Mouse (Mus musculus) midbrain, embryonic 11.5 days (tissue): ENCODE results near the gene Ica1. TPM values are rescaled to one million over a fixed set of nuclear protein-coding genes. Genes with fewer than 3 reads are reported as not detected.
A peak's percentile ranks its signal among the peaks of the same experiment; 100 is the strongest.

Experiments
- ATAC-seq: fragments of 200-750 bp; cut with Nextera tagmentation; 2 replicates; pipeline ENCODE4 v1.8.0; 2017; ENCODE audit warnings: moderate TSS enrichment, moderate library complexity; ENCODE audit not compliant: low FRiP score
- DNase-seq: peaks from one replicate; pipeline ENCODE4 v3.0.0; 2015; ENCODE audit warnings: low spot score; ENCODE audit errors: missing footprints
- H3K27ac ChIP-seq: fragments of 300-500 bp; sonication (generic); 2 replicates; pipeline ENCODE4 v1.5.1; 2014; ENCODE audit warnings: low read depth, low read length
- H3K27me3 ChIP-seq: fragments of 300-500 bp; sonication (generic); 2 replicates; pipeline ENCODE4 v1.6.1; 2014; ENCODE audit warnings: mild to moderate bottlenecking, low read length, moderate library complexity, mixed read lengths; ENCODE audit not compliant: control insufficient read depth, insufficient read depth
- H3K36me3 ChIP-seq: fragments of 300-500 bp; sonication (generic); 2 replicates; pipeline ENCODE4 v1.6.1; 2014; ENCODE audit warnings: mild to moderate bottlenecking, low read length, moderate library complexity, mixed read lengths; ENCODE audit not compliant: control insufficient read depth, insufficient read depth
- H3K4me1 ChIP-seq: fragments of 300-500 bp; sonication (generic); 2 replicates; pipeline ENCODE4 v1.6.1; 2014; ENCODE audit warnings: low read length; ENCODE audit not compliant: control insufficient read depth, insufficient read depth
- H3K4me2 ChIP-seq: fragments of 300-500 bp; sonication (generic); 2 replicates; pipeline ENCODE4 v1.6.1; 2014; ENCODE audit warnings: mild to moderate bottlenecking, moderate library complexity
- H3K4me3 ChIP-seq: fragments of 300-500 bp; sonication (generic); 2 replicates; pipeline ENCODE4 v1.5.1; 2014; ENCODE audit warnings: low read depth, low read length
- H3K9ac ChIP-seq: fragments of 300-500 bp; sonication (generic); 2 replicates; pipeline ENCODE4 v1.6.1; 2014; ENCODE audit warnings: low read length
- H3K9me3 ChIP-seq: fragments of 300-500 bp; sonication (generic); 2 replicates; pipeline ENCODE4 v1.6.1; 2016; ENCODE audit warnings: low read length; ENCODE audit not compliant: control insufficient read depth
- WGBS: fragments of 180-500 bp; shearing (Covaris S2); extraction: QIAGEN DNeasy Blood & Tissue Kit; methylation state at CpG from one replicate; pipeline ENCODE4 v1.1.7; 2014; 5-methylcytosine and 5-hydroxymethylcytosine counted together
- polyA plus RNA-seq: library from polyadenylated mRNA; unstranded; fragments of >200 nt; fragmentation: Nextera tagmentation; extraction: Ambion mirVana; gene quantifications from 2 replicates; pipeline ENCODE4 v1.2.1, GENCODE M21; 2014

Ica1 gene
- polyA plus RNA-seq, 1 experiment from 2014 or later, result 15.9 TPM

DNA sequence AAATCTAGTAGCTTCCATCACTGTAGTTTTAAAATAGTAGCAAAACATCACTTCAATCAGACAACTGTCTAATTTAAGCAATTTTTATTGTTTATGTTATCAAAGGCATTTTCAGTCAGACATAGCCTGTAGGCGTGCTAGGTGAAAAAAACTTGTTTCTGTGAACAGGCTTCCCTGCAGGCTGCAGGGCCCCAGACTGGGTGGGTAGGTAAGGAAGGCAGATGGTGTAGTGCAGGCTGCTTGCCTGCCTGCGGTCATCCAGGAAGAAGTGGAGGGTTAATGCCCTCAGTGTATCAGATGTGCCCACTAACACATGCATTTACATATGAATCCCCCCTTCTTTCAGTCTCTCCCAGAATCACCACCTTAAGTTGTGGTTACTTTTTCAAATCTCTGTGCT lies 132.6 kb downstream of the Ica1 start:
- Histone ChIP-seq H3K4me3 (no peak overlapping the region), H3K36me3 (no peaks in the 10 kb centered on the region), H3K4me1 (no peaks in the 10 kb centered on the region), H3K9ac (no peak overlapping the region), H3K27me3 (no peaks in the 10 kb centered on the region), H3K9me3 (no peaks in the 10 kb centered on the region), H3K27ac (no peak overlapping the region), H3K4me2 (no peak overlapping the region)
- ATAC-seq (0 out of 2 replicates have a peak, but pooled peaks have one; percentile 60), DNase-seq (no peak)
- 64% methylated on average over 2 of the region's 2 CpGs for WGBS

DNA sequence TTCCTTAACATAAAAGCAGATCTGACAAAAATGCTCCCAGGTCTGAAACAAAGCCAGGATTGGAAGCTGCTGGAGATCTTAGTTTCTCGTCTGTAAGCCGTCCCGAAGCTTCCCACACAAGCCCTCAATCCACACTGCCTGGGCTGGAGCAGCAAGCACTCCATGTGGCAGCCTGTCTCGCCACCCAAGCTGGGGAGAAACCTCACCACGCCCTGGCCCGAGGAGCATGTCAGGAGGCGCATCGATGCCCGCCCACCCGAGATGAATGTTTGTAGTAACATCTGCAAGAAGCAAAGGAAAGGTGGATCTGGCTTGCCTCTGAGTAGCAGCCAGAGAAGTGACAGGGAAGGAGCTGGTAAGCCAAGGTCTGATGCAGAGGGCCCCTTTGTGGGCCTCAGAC lies 133.6 kb downstream of the Ica1 start:
- H3K4me3 ChIP-seq, result no peak overlapping the region
- no peaks in the 10 kb centered on the region for H3K36me3 ChIP-seq
- no peak overlapping the region for H3K27ac ChIP-seq
- ATAC-seq, result no peak
- H3K9me3 ChIP-seq, result no peaks in the 10 kb centered on the region
- no peak overlapping the region for H3K4me2 ChIP-seq
- 81% methylated on average over 10 of the region's 10 CpGs for WGBS
- H3K4me1 ChIP-seq, result no peaks in the 10 kb centered on the region
- DNase-seq, result no peak
- H3K27me3 ChIP-seq, result no peaks in the 10 kb centered on the region
- no peak overlapping the region for H3K9ac ChIP-seq

GRCm38 (mm10) chr6:8640863-8641262 lies 137.4 kb downstream of the Ica1 start:
- Histone ChIP-seq H3K27ac (no peak overlapping the region), H3K9me3 (no peaks in the 10 kb centered on the region), H3K9ac (no peak overlapping the region), H3K4me2 (no peak overlapping the region), H3K27me3 (no peaks in the 10 kb centered on the region), H3K4me3 (no peak overlapping the region), H3K4me1 (no peaks in the 10 kb centered on the region), H3K36me3 (no peaks in the 10 kb centered on the region)
- WGBS, result 88% methylated on average over 5 of the region's 5 CpGs
- DNase-seq (no peak), ATAC-seq (no peak)

GRCm38 (mm10) chr6:8639526-8639925 lies 138.8 kb downstream of the Ica1 start:
- WGBS, result 81% methylated on average over 2 of the region's 2 CpGs
- H3K4me2 ChIP-seq, result no peak overlapping the region
- DNase-seq (no peak), ATAC-seq (no peak)
- no peak overlapping the region for H3K9ac ChIP-seq
- H3K4me1 ChIP-seq, result no peaks in the 10 kb centered on the region
- H3K9me3 ChIP-seq, result no peaks in the 10 kb centered on the region
- no peaks in the 10 kb centered on the region for H3K27me3 ChIP-seq
- H3K36me3 ChIP-seq, result no peaks in the 10 kb centered on the region
- H3K27ac ChIP-seq, result no peak overlapping the region
- H3K4me3 ChIP-seq, result no peak overlapping the region

DNA sequence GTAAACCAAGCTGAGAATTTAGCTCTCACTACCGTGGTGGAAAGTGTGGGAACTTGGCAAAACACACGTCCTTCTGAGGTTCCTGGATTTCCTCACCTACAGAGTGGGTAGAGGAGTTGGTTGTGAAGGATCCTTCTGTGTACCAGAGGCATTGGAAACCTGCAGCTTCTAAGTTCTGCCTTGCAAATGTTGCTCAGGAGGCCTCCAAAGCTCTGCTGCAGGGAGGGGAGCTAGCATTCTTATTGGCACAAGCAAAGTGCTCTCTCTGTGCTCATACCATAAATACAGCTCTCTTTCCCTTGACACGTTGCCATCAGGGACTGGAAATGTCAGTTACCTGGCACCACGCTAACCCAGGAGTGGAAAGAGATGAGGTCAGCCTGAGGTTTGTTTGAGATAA lies 139.4 kb downstream of the Ica1 start:
- H3K9me3 ChIP-seq, result no peaks in the 10 kb centered on the region
- H3K4me2 ChIP-seq, result no peak overlapping the region
- no peak for DNase-seq
- H3K27me3 ChIP-seq, result no peaks in the 10 kb centered on the region
- ATAC-seq, result no peak
- H3K4me3 ChIP-seq, result no peak overlapping the region
- H3K4me1 ChIP-seq, result no peaks in the 10 kb centered on the region
- WGBS, result 87% methylated on average over 4 of the region's 4 CpGs
- no peak overlapping the region for H3K27ac ChIP-seq
- H3K36me3 ChIP-seq, result no peaks in the 10 kb centered on the region
- H3K9ac ChIP-seq, result no peak overlapping the region

- ATAC-seq (no peak), DNase-seq (no peak)
- Histone ChIP-seq H3K9me3 (no peaks in the 10 kb centered on the region), H3K27ac (no peak overlapping the region), H3K36me3 (no peaks in the 10 kb centered on the region), H3K9ac (no peak overlapping the region), H3K4me2 (no peak overlapping the region), H3K4me3 (no peak overlapping the region), H3K27me3 (no peaks in the 10 kb centered on the region), H3K4me1 (no peaks in the 10 kb centered on the region)
- WGBS, result 93% methylated on average over 4 of the region's 4 CpGs
These were observed 140.2 kb downstream of the Ica1 start for GRCm38 (mm10) chr6:8638122-8638521.

GRCm38 (mm10) chr6:8632701-8633100 lies 145.6 kb downstream of the Ica1 start:
- no peaks in the 10 kb centered on the region for H3K36me3 ChIP-seq
- no peak overlapping the region for H3K4me2 ChIP-seq
- H3K27ac ChIP-seq, result no peak overlapping the region
- H3K9ac ChIP-seq, result no peak overlapping the region
- H3K4me3 ChIP-seq, result no peak overlapping the region
- no peak for DNase-seq
- WGBS, result 94% methylated on average over 4 of the region's 4 CpGs
- no peak for ATAC-seq
- H3K9me3 ChIP-seq, result no peaks in the 10 kb centered on the region
- no peaks in the 10 kb centered on the region for H3K4me1 ChIP-seq
- H3K27me3 ChIP-seq, result no peaks in the 10 kb centered on the region

DNA sequence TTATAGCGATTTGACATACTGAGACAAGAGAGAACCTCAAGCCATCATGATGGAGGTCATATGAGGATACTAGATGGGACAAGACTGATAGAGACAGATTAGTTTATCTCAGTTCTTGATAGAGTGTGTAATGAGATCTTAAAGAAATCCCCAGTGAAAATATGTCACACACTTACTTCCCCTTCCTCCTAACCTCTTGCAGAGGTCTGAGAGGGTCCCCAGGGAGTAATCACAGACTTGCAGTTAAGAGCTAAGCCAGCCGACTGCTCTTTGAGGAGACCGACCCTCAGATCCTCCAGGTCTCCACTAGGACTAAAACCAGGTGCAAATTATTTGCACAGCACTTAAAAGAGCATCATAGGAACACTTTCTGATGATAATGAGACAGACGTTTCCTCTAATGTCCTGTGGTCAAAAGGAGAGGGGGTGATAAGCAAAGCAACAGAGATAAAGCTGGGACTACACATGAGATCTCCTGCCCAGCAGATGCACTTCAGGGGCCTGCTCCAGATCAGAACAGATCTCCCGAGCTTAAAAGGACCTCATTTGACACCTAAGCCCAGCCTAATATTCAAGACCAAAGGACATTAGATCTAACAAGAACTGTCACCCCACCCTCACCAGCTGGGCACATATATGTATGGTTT lies 146.2 kb downstream of the Ica1 start:
- H3K4me1 ChIP-seq, result no peaks in the 10 kb centered on the region
- H3K4me3 ChIP-seq, result no peak overlapping the region

GRCm38 (mm10) chr6:8631362-8631761 lies 146.9 kb downstream of the Ica1 start:
- no peaks in the 10 kb centered on the region for H3K36me3 ChIP-seq
- peak; percentile 65 for DNase-seq
- H3K4me1 ChIP-seq, result no peaks in the 10 kb centered on the region
- H3K9me3 ChIP-seq, result no peaks in the 10 kb centered on the region
- H3K27me3 ChIP-seq, result no peaks in the 10 kb centered on the region
- H3K27ac ChIP-seq, result no peak overlapping the region
- no peak overlapping the region for H3K4me2 ChIP-seq
- ATAC-seq, result no peak
- no peak overlapping the region for H3K9ac ChIP-seq
- no peak overlapping the region for H3K4me3 ChIP-seq
- 83% methylated on average over 8 of the region's 8 CpGs for WGBS

More for the DNA sequence above, 146.2 kb downstream of the Ica1 start:
- DNase-seq (no peak), ATAC-seq (no peak)
- H3K9me3 ChIP-seq, result no peaks in the 10 kb centered on the region
- no peak overlapping the region for H3K9ac ChIP-seq
- no peaks in the 10 kb centered on the region for H3K27me3 ChIP-seq
- no peaks in the 10 kb centered on the region for H3K36me3 ChIP-seq
- 89% methylated on average over 5 of the region's 5 CpGs for WGBS
- H3K27ac ChIP-seq, result no peak overlapping the region
- no peak overlapping the region for H3K4me2 ChIP-seq
